In the genomic region with DNA sequence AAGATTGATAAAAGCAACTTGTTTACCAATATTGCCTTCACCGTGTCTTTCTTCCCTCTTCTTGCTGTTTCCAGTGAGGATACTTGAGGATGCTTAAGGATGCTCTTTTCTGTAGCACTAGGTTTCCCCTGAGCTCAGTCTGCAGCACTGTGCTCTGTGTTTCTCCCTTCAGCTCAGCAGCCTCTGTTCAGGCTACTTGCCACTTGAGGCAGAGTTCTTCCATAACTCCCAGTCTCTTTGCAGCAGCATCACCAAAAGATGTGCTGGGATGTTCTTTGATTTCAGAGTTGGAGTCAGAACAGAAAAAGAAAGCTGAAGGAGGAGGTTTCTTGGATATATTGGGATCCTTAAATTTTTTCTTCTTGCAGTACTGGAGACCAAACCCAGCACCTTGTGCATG, we compare ENCODE assay signal across 17 mouse cellular contexts. TPM values are rescaled to one million over a fixed set of nuclear protein-coding genes. Genes with fewer than 3 reads are reported as not detected.
DNase-seq lines count a peak whose midpoint lies in the region; ATAC-seq and TF ChIP-seq lines count a peak whose summit lies in the region.
"Had no signal": no experiment of that assay in that cellular context is flagged by ENCODE, and none has a peak within 500 bp of the region (broad histone marks: within the 10 kb centered on the region; RNA-seq: fewer than 3 reads in every experiment).

No protein-coding gene starts in this region.

- 80% methylated on average over 1 of the region's 1 CpGs for WGBS in embryonic facial prominence, embryonic 10.5 days

- H3K36me3 ChIP-seq in embryonic facial prominence, embryonic 10.5 days (replicated peaks), result peaks cover 17% of the 10 kb centered on the region; the same call in 1 of the 2 replicates
- H3K36me3 ChIP-seq: midbrain, embryonic 15.5 days had no signal

- no peaks in the 10 kb centered on the region for H3K9me3 ChIP-seq in embryonic facial prominence, embryonic 10.5 days
- H3K9me3 ChIP-seq: embryonic facial prominence, embryonic 13.5 days; limb, embryonic 15.5 days; midbrain, embryonic 15.5 days had no signal

- peaks cover 44% of the 10 kb centered on the region for H3K4me1 ChIP-seq in embryonic facial prominence, embryonic 10.5 days

- no peak overlapping the region for H3K4me3 ChIP-seq in left cerebral cortex, adult 2 months
- no peak overlapping the region for H3K4me3 ChIP-seq in embryonic facial prominence, embryonic 10.5 days
- H3K4me3 ChIP-seq: embryonic facial prominence, embryonic 13.5 days; limb, embryonic 15.5 days; midbrain, embryonic 15.5 days had no signal

- intact Hi-C loops in left cerebral cortex, adult 2 months (cut with DNase I), result no loop called here
- intact Hi-C loops in left cerebral cortex, postnatal 4 days (cut with DNase I), result no loop called here

- no peaks in the 10 kb centered on the region for H3K27me3 ChIP-seq in embryonic facial prominence, embryonic 10.5 days (replicated peaks; ENCODE audit: low read depth, poor library complexity, severe bottlenecking)
- H3K27me3 ChIP-seq: embryonic facial prominence, embryonic 13.5 days; limb, embryonic 15.5 days; midbrain, embryonic 15.5 days had no signal

- peak; percentile 92 for ATAC-seq in frontal cortex, adult (ENCODE audit: low TSS enrichment)
- ATAC-seq: inflammation-experienced regulatory T-cells, adult 6 months; lung, postnatal 0 days; midbrain, embryonic 15.5 days had no signal

- TF ChIP-seq CTCF in left cerebral cortex, adult 2 months (IDR thresholded peaks at IDR 0.05), result peak; percentile 51

- DNase-seq in frontal cortex, postnatal 25 days (ENCODE audit: low spot score in 2 of 2), result no peak
- DNase-seq in left cerebral cortex, adult 2 months (ENCODE audit: extremely low spot score in 1 of 2, low spot score in 2 of 2), result no peak
- DNase-seq in left cerebral cortex, postnatal 4 days, result no peak
- peak; percentile 41 for DNase-seq in 3134 (ENCODE audit: extremely low read depth, insufficient read length, low spot score)
- DNase-seq in embryonic facial prominence, embryonic 10.5 days (ENCODE audit: low spot score), result peak; percentile 5
- no peak for DNase-seq in kidney, adult 9 months
- DNase-seq: B cell, adult 2 months; cerebellum, adult 9-10 months; gastrocnemius, postnatal 14 days; kidney, postnatal 4 days; thymus, postnatal 25 days had no signal

- H3K27ac ChIP-seq in left cerebral cortex, adult 2 months, result no peak overlapping the region; the same call in 1 of the 2 replicates
- 0 out of 2 replicates have a peak overlapping the region, but pooled peaks have one; percentile 30 for H3K27ac ChIP-seq in embryonic facial prominence, embryonic 10.5 days (replicated peaks)
- H3K27ac ChIP-seq: midbrain, embryonic 15.5 days had no signal

RNA-seq across cellular contexts. Expression of gene Csf1, which starts 21.6 kb away (rescaled TPM):
- 10 to 100 TPM; 12.6 to 13.2 TPM for total RNA-seq in left cerebral cortex, adult 2 months (2021)
- total RNA-seq in left cerebral cortex, postnatal 4 days (2021), result 10 to 100 TPM; 10.6 to 11.6 TPM
- 3.8 and 4.4 TPM in 2 replicates for polyA plus RNA-seq in embryonic facial prominence, embryonic 10.5 days (2016; fragmentation: Nextera tagmentation; extraction: Ambion mirVana)

RNA-seq across cellular contexts. Expression of gene Ahcyl1, which starts 42.3 kb away (rescaled TPM):
- 100 to 1,000 TPM; 332 to 340 TPM for total RNA-seq in left cerebral cortex, adult 2 months (2021)
- 100 to 1,000 TPM; 185 to 200 TPM for total RNA-seq in left cerebral cortex, postnatal 4 days (2021)
- polyA plus RNA-seq in embryonic facial prominence, embryonic 10.5 days (2016; fragmentation: Nextera tagmentation; extraction: Ambion mirVana), result 88.7 and 88.8 TPM in 2 replicates

Comparison
In these comparisons a context has a peak if more than half of its experiments do, and no peak if none do; other contexts are left out.
1. DNase-seq: peak in 3134 (single experiment) and embryonic facial prominence, embryonic 10.5 days (single experiment); none in frontal cortex, postnatal 25 days (0 of 2), left cerebral cortex, adult 2 months (0 of 2), left cerebral cortex, postnatal 4 days (single experiment) and kidney, adult 9 months (single experiment).